Mouse (Mus musculus): ENCODE measurements around the gene Fcgr1.

DNA sequence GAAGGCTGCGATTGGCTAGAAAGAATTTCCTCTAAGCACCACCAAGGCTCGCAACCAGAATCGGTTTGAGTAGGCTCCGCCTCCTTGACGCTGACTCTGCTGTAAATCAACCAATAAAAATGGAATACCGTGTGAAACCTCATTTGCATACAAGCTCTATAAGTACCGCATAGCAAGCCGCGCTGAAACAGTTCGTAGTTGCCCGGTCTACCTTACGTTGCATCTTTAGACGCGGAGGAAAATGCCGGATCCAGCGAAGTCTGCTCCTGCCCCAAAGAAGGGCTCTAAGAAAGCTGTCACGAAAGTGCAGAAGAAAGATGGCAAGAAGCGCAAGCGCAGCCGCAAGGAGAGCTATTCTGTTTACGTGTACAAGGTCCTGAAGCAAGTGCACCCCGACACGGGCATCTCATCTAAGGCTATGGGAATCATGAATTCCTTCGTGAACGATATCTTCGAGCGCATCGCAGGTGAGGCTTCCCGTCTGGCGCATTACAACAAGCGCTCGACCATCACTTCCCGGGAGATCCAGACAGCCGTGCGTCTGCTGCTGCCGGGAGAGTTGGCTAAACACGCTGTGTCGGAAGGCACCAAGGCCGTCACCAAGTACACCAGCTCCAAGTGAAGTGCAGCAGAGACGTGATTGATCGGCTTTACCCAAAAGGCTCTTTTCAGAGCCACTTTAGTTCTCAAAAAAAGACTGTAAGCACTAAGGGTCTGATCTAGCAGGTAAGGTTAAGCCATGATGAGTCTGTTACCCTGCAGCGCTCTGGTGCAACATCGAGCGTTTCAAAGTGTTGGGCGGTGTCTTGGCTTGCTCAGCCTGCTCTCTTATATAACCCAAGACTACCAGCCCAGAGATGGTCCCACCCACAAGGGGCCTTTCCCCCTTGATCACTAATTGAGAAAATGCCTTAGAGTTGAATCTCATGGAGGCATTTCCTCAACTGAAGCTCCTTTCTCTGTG is 24.0 kb downstream of the Fcgr1 start, which contains the start of gene Hist2h2bb:
- TF ChIP-seq CTCF (conservative IDR thresholded peaks at IDR 0.05; ENCODE audit: insufficient read depth, insufficient read length, low read depth, low read length) (no peak), POLR2A (IDR thresholded peaks at IDR 0.05; ENCODE audit: low read depth, low read length) (peak; percentile 97)

Data from kidney, adult 2 months (tissue).